Mouse (Mus musculus): ENCODE data around the gene Scrn1.

GRCm38 (mm10) chr6:54485973-54486569 is 80.2 kb downstream of the Scrn1 start:
- TF ChIP-seq CTCF (IDR thresholded peaks at IDR 0.05; ENCODE audit: control insufficient read depth, insufficient read depth, insufficient read length) = no peak
- no peak for TF ChIP-seq MAX (IDR thresholded peaks at IDR 0.05)
